Mouse (Mus musculus): ENCODE data around the gene Spink4. TPM values are rescaled to one million over a fixed set of nuclear protein-coding genes. Genes with fewer than 3 reads are reported as not detected.

Gene Spink4
- polyA plus RNA-seq, 1 experiment: 7,223 TPM

DNA sequence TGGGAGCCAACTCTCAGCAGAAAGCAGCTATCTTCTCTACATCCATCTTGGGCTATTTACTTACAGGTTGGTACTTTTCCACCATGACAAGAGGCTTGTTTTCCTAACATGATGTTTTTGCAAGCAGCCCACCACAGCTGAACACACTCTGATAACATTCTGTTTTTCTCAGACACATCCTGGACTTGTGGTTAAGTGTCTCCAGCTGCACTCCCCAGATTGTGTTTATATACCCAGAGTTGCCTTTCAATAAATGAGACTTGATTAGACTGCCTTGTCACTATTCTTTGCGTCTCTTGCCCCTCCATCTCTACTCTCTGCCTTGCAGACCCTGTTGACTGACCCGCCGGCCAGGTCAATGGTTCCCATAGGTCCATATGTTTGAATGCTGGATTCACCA lies 19.8 kb upstream of the Spink4 start:
- no peak overlapping the region for H3K4me3 ChIP-seq (ENCODE audit: low read depth, low read length)
- peaks cover 14% of the 10 kb centered on the region for H3K4me1 ChIP-seq (ENCODE audit: control insufficient read depth, insufficient read depth, insufficient read length, low read length)
- H3K36me3 ChIP-seq (ENCODE audit: control insufficient read depth, insufficient read depth, low read length): no peaks in the 10 kb centered on the region
- TF ChIP-seq CTCF (IDR thresholded peaks at IDR 0.05; ENCODE audit: extremely low read depth, insufficient read length, insufficient replicate concordance, low read depth, low read length) (no peak), POLR2A (IDR thresholded peaks at IDR 0.05; ENCODE audit: low read depth, low read length) (no peak)
- WGBS: 91% methylated on average over 3 of the region's 3 CpGs
- no peak overlapping the region for H3K27ac ChIP-seq (ENCODE audit: insufficient read depth, low read depth, low read length)
- H3K27me3 ChIP-seq (ENCODE audit: control insufficient read depth, insufficient read depth, low read length): no peaks in the 10 kb centered on the region

DNA sequence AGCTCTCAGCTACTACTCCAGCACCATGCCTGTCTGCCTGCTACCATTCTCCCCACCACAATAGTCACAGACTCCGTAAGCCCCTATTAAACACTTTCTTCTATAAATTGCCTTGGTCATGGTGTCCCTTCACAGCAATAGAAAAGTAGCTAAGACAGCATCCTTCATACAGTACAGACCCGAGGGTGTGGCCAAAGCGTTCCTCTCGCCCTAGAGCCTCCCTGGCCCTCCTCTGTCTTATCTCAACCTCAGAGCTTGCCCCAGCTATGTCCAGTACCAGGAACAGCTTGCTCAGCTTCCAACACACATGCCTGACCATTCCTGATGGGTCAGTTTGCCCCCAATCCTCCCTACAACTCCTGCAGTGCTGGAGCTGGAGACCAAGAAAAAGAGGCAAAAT lies 19.2 kb upstream of the Spink4 start:
- no peak for TF ChIP-seq CTCF (IDR thresholded peaks at IDR 0.05; ENCODE audit: extremely low read depth, insufficient read length, insufficient replicate concordance, low read depth, low read length)
- TF ChIP-seq POLR2A (IDR thresholded peaks at IDR 0.05; ENCODE audit: low read depth, low read length): no peak
- Histone ChIP-seq H3K27ac (ENCODE audit: insufficient read depth, low read depth, low read length) (no peak overlapping the region), H3K4me1 (ENCODE audit: control insufficient read depth, insufficient read depth, insufficient read length, low read length) (peaks cover 14% of the 10 kb centered on the region), H3K27me3 (ENCODE audit: control insufficient read depth, insufficient read depth, low read length) (no peaks in the 10 kb centered on the region), H3K4me3 (ENCODE audit: low read depth, low read length) (no peak overlapping the region), H3K36me3 (ENCODE audit: control insufficient read depth, insufficient read depth, low read length) (no peaks in the 10 kb centered on the region)
- 89% methylated on average over 4 of the region's 4 CpGs for WGBS

DNA sequence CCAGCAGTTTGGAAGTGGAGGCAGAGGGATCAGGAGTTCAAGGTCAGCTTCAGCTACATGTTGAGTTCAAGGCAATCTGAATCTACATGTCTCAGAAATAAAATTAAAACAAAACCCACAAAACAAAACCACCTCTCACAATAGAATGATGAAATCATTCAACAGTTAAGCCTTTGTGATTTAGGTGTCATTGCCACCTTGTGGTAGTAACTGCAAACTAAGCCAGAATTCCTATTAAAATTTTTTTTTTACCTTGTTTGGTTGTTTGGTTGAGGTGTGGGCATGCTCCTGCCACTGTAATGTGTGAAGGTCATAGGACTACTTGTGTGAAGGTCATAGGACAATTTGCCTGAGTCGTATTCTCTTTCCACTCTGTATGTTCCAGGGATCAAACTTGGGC lies 13.6 kb upstream of the Spink4 start:
- TF ChIP-seq POLR2A (IDR thresholded peaks at IDR 0.05; ENCODE audit: low read depth, low read length) (no peak), CTCF (IDR thresholded peaks at IDR 0.05; ENCODE audit: extremely low read depth, insufficient read length, insufficient replicate concordance, low read depth, low read length) (no peak)
- Histone ChIP-seq H3K4me1 (ENCODE audit: control insufficient read depth, insufficient read depth, insufficient read length, low read length) (peaks cover 11% of the 10 kb centered on the region; the same call in 1 of the 2 replicates), H3K27me3 (ENCODE audit: control insufficient read depth, insufficient read depth, low read length) (no peaks in the 10 kb centered on the region), H3K27ac (ENCODE audit: insufficient read depth, low read depth, low read length) (no peak overlapping the region), H3K4me3 (ENCODE audit: low read depth, low read length) (no peak overlapping the region), H3K36me3 (ENCODE audit: control insufficient read depth, insufficient read depth, low read length) (no peaks in the 10 kb centered on the region)
- WGBS: 25% methylated on average over 1 of the region's 1 CpGs

DNA sequence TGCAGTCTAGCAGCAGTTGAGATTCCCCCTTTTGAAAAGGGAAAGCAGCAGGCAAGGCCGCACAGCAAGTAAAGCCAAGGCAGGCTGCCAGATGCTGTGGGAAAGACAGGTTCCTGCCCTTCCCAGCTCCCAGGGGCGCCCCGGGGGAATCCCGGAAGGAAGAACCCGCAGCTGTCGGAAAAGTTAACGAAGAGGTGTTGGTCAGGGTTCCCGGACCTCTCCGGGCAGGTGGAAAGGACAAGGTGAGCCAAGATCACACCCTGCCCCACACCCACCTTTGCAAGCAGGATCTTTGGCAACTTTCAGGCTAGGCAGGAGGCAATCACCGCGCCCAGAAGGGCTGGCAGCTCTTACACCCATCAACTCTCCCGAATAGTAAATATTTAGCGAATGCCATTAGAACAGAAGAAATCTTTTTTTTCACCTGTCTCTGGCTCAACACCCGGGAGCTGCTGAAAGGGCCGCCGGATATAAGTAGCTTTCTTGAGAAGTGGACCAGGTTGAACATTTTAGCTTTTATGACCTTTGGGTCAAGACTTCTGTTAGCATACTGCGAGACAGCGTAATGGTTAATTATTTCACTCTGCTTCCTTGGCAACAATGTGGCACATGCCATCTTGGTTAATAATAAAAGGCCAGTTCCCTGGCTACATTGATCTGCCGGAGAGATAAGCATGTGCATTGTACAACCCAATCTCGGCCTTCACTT lies 11.4 kb upstream of the Spink4 start:
- WGBS: 18% methylated on average over 20 of the region's 20 CpGs
- Histone ChIP-seq H3K27ac (ENCODE audit: insufficient read depth, low read depth, low read length) (peak overlapping the region; percentile 83), H3K36me3 (ENCODE audit: control insufficient read depth, insufficient read depth, low read length) (no peaks in the 10 kb centered on the region), H3K4me1 (ENCODE audit: control insufficient read depth, insufficient read depth, insufficient read length, low read length) (no peaks in the 10 kb centered on the region), H3K27me3 (ENCODE audit: control insufficient read depth, insufficient read depth, low read length) (no peaks in the 10 kb centered on the region), H3K4me3 (ENCODE audit: low read depth, low read length) (peak overlapping the region; percentile 23)
- TF ChIP-seq POLR2A (IDR thresholded peaks at IDR 0.05; ENCODE audit: low read depth, low read length) (no peak), CTCF (IDR thresholded peaks at IDR 0.05; ENCODE audit: extremely low read depth, insufficient read length, insufficient replicate concordance, low read depth, low read length) (no peak)

DNA sequence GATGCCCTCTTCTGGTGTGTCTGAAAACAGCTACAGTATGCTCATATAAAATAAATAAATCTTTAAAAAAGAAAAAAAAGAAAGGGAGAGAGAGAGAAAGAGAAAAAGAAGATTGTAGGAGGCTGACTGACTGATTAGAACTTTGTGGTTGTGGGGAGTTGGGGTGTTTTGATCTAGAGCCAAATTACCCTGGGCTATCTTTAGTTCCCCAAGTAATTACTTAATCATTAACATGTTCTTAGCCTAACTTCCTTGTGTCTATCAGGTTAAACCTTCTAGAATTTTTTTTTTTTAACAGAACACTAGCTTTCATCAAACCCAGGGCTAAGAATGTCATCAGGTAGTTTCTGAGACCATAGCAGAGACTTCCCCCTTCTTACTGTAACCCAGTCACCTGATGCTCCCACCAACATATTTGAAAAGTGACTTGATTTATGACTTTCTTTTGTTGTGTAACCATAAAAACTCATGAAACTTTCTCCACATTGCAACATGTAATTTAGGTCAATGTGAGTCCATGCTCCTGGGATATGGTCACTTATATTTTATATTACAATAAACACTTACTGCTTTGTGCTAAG lies 5.5 kb upstream of the Spink4 start:
- H3K4me3 ChIP-seq (ENCODE audit: low read depth, low read length): no peak overlapping the region

DNA sequence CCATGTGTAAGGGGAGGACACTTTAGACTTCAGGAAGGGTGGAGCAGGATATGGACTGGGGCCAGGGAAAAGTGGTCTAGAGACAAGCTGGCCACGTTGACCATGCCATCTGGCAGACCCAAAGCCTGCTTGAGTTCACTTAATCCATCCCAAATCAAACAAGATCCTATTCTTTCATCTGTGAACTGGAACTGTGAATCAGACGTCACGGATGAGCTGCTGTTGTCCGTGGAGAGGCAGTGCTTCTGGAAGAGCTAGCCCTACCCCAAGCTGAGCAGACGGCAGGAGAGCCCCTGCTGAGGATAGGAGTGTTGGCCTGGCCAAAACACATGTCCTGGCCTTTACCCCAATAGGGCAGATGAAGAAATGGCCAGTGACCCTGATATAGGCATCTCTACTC lies 3.9 kb upstream of the Spink4 start:
- peaks cover 20% of the 10 kb centered on the region for H3K4me1 ChIP-seq (ENCODE audit: control insufficient read depth, insufficient read depth, insufficient read length, low read length)
- H3K4me3 ChIP-seq (ENCODE audit: low read depth, low read length): no peak overlapping the region
- no peaks in the 10 kb centered on the region for H3K27me3 ChIP-seq (ENCODE audit: control insufficient read depth, insufficient read depth, low read length)
- no peak for TF ChIP-seq POLR2A (IDR thresholded peaks at IDR 0.05; ENCODE audit: low read depth, low read length)
- TF ChIP-seq CTCF (IDR thresholded peaks at IDR 0.05; ENCODE audit: extremely low read depth, insufficient read length, insufficient replicate concordance, low read depth, low read length): no peak
- WGBS: 68% methylated on average over 5 of the region's 5 CpGs
- no peak overlapping the region for H3K27ac ChIP-seq (ENCODE audit: insufficient read depth, low read depth, low read length)
- no peaks in the 10 kb centered on the region for H3K36me3 ChIP-seq (ENCODE audit: control insufficient read depth, insufficient read depth, low read length)

More for the DNA sequence above, 5.5 kb upstream of the Spink4 start:
- no peak for TF ChIP-seq CTCF (IDR thresholded peaks at IDR 0.05; ENCODE audit: extremely low read depth, insufficient read length, insufficient replicate concordance, low read depth, low read length)
- no peak for TF ChIP-seq POLR2A (IDR thresholded peaks at IDR 0.05; ENCODE audit: low read depth, low read length)
- H3K27me3 ChIP-seq (ENCODE audit: control insufficient read depth, insufficient read depth, low read length): no peaks in the 10 kb centered on the region
- H3K4me1 ChIP-seq (ENCODE audit: control insufficient read depth, insufficient read depth, insufficient read length, low read length): peaks cover 13% of the 10 kb centered on the region
- H3K27ac ChIP-seq (ENCODE audit: insufficient read depth, low read depth, low read length): 0 out of 2 replicates have a peak overlapping the region, but pooled peaks have one; percentile 15
- no peaks in the 10 kb centered on the region for H3K36me3 ChIP-seq (ENCODE audit: control insufficient read depth, insufficient read depth, low read length)

DNA sequence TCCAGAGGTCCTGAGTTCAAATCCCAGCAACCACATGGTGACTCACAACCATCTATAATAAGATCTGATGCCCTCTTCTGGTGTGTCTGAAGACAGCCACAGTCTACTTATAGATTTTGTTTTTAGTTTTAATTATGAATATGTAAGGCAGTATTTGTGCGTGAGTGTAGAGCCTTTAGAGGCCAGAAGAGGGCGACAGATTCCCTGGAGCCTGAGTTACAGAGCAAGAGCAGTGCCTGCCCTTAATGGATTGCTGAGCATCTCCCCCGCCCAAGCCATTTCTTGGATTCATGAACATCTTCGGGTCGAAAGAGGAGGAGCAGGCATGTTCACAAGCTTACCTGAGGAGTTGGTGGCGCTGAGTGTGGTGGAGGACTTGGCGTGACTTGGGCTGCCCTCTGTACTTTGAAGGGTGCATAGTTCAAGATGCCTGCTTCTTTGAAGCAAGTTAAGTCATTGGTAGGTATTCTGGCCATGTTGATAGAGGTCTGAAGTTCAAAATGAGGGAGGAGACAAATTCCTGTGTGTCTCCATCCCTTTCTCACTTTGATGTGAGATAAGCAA lies 3.2 kb upstream of the Spink4 start:
- 80% methylated on average over 7 of the region's 7 CpGs for WGBS
- peak; percentile 49; the same call in 1 of the 2 replicates for TF ChIP-seq CTCF (IDR thresholded peaks at IDR 0.05; ENCODE audit: extremely low read depth, insufficient read length, insufficient replicate concordance, low read depth, low read length)
- no peak for TF ChIP-seq POLR2A (IDR thresholded peaks at IDR 0.05; ENCODE audit: low read depth, low read length)
- H3K27me3 ChIP-seq (ENCODE audit: control insufficient read depth, insufficient read depth, low read length): no peaks in the 10 kb centered on the region
- H3K4me1 ChIP-seq (ENCODE audit: control insufficient read depth, insufficient read depth, insufficient read length, low read length): peaks cover 20% of the 10 kb centered on the region
- no peak overlapping the region for H3K27ac ChIP-seq (ENCODE audit: insufficient read depth, low read depth, low read length)
- H3K36me3 ChIP-seq (ENCODE audit: control insufficient read depth, insufficient read depth, low read length): no peaks in the 10 kb centered on the region
- H3K4me3 ChIP-seq (ENCODE audit: low read depth, low read length): no peak overlapping the region
